Mouse (Mus musculus): Measurements from ENCODE around the gene Etfb. TPM values are rescaled to one million over a fixed set of nuclear protein-coding genes. Genes with fewer than 3 reads are reported as not detected.

Gene Etfb
- polyA plus RNA-seq, 1 experiment from 2014 or later: 668 TPM

Small RNA genes within 50 kb of the gene (microRNA-seq; reads per million reads assigned to microRNA genes)
- 1.3 reads per million for gene Mir7051

Other genes starting within 250 kb of the Etfb start
- gene Zfp715, start 130.8 kb upstream of the Etfb start, polyA plus RNA-seq (2015; fragmentation: Nextera tagmentation; extraction: Ambion mirVana): 9.0 and 10.1 TPM in 2 replicates
- gene Siglecf, start 92.7 kb upstream of the Etfb start, polyA plus RNA-seq (2015; fragmentation: Nextera tagmentation; extraction: Ambion mirVana): 0.13 and 0.46 TPM in 2 replicates
- 0.06 and 0.46 TPM in 2 replicates for gene Siglecg, start 35.9 kb upstream of the Etfb start, polyA plus RNA-seq (2015; fragmentation: Nextera tagmentation; extraction: Ambion mirVana)
- not detected in 2 replicates for gene Lim2, start 16.4 kb upstream of the Etfb start, polyA plus RNA-seq (2015; fragmentation: Nextera tagmentation; extraction: Ambion mirVana)
- 1.6 and 18.8 TPM in 2 replicates for gene Nkg7, start 7.0 kb upstream of the Etfb start, polyA plus RNA-seq (2015; fragmentation: Nextera tagmentation; extraction: Ambion mirVana)
- not detected in 2 replicates for gene Cldnd2, start 3.3 kb upstream of the Etfb start, polyA plus RNA-seq (2015; fragmentation: Nextera tagmentation; extraction: Ambion mirVana)
- gene Gm45233, start within 50 bp of the Etfb start, polyA plus RNA-seq (2015; fragmentation: Nextera tagmentation; extraction: Ambion mirVana): 0.31 and 0.43 TPM in 2 replicates
- 2.9 and 4.4 TPM in 2 replicates for gene Vsig10l, start 19.1 kb downstream of the Etfb start, polyA plus RNA-seq (2015; fragmentation: Nextera tagmentation; extraction: Ambion mirVana)
- gene Iglon5, start 46.0 kb downstream of the Etfb start, polyA plus RNA-seq (2015; fragmentation: Nextera tagmentation; extraction: Ambion mirVana): 0.28 TPM in 1 of 2 replicates, not detected in the other
- gene 4931406B18Rik, start 61.9 kb downstream of the Etfb start, polyA plus RNA-seq (2015; fragmentation: Nextera tagmentation; extraction: Ambion mirVana): not detected in 2 replicates
- gene Cd33, start 100.3 kb downstream of the Etfb start, polyA plus RNA-seq (2015; fragmentation: Nextera tagmentation; extraction: Ambion mirVana): 0.49 and 1.1 TPM in 2 replicates
- gene Zfp658, start 118.2 kb downstream of the Etfb start, polyA plus RNA-seq (2015; fragmentation: Nextera tagmentation; extraction: Ambion mirVana): 1.3 and 1.5 TPM in 2 replicates
- gene Zfp719, start 135.5 kb downstream of the Etfb start, polyA plus RNA-seq (2015; fragmentation: Nextera tagmentation; extraction: Ambion mirVana): 6.0 and 7.9 TPM in 2 replicates
- gene Zfp819, start 163.1 kb downstream of the Etfb start, polyA plus RNA-seq (2015; fragmentation: Nextera tagmentation; extraction: Ambion mirVana): not detected in 2 replicates
- gene Ceacam18, start 190.6 kb downstream of the Etfb start, polyA plus RNA-seq (2015; fragmentation: Nextera tagmentation; extraction: Ambion mirVana): not detected in 2 replicates
- 0.47 and 1.0 TPM in 2 replicates for gene Siglece, start 216.1 kb downstream of the Etfb start, polyA plus RNA-seq (2015; fragmentation: Nextera tagmentation; extraction: Ambion mirVana)
- gene Ctu1, start 227.9 kb downstream of the Etfb start, polyA plus RNA-seq (2015; fragmentation: Nextera tagmentation; extraction: Ambion mirVana): 4.9 and 8.7 TPM in 2 replicates
- gene Klk14, start 246.3 kb downstream of the Etfb start, polyA plus RNA-seq (2015; fragmentation: Nextera tagmentation; extraction: Ambion mirVana): not detected in 2 replicates

All from heart, embryonic 15.5 days (tissue).